Mouse (Mus musculus) CH12.LX (cell line): ENCODE results near the gene Ndufa4. TPM values are rescaled to one million over a fixed set of nuclear protein-coding genes. Genes with fewer than 3 reads are reported as not detected.

Experiments
- DNase-seq: peaks from one replicate; pipeline ENCODE4 v3.0.0-alpha.2; 2013; ENCODE audit errors: extremely low read depth
- H3K27ac ChIP-seq: 2 replicates; pipeline ENCODE4 v1.5.1; 2012; ENCODE audit warnings: low read depth, mild to moderate bottlenecking, control low read depth, moderate library complexity; ENCODE audit not compliant: insufficient read depth
- H3K27me3 ChIP-seq: replicated peaks from 2 replicates; pipeline ENCODE3; 2012; ENCODE audit warnings: inconsistent platforms
- H3K36me3 ChIP-seq, 2 experiments: replicated peaks in 1 of 2; 2 replicates each; pipeline versions ENCODE3 to v1.6.1; 2012; ENCODE audit warnings: inconsistent platforms in 1 of 2, low read length in 1 of 2, mild to moderate bottlenecking in 1 of 2, mixed read lengths in 1 of 2, moderate library complexity in 1 of 2; ENCODE audit not compliant: control insufficient read depth in 1 of 2, insufficient read depth in 1 of 2
- H3K4me1 ChIP-seq, 2 experiments: 2 replicates each; pipeline ENCODE4 v1.6.1; 2012; ENCODE audit warnings: inconsistent platforms in 1 of 2, moderate library complexity in 1 of 2; ENCODE audit not compliant: insufficient read depth in 2 of 2, control insufficient read depth in 1 of 2
- H3K4me2 ChIP-seq: 2 replicates; pipeline ENCODE4 v1.6.1; 2012; ENCODE audit warnings: low read depth, mild to moderate bottlenecking, control low read depth; ENCODE audit not compliant: poor library complexity, insufficient read depth, severe bottlenecking
- H3K4me3 ChIP-seq, 3 experiments: fragments of 150-350 bp in 1 of 3; sonication (generic) in 1 of 3; replicated peaks in 1 of 3; 2 replicates each; pipeline versions ENCODE3 to v1.5.1; 2011 to 2012; ENCODE audit warnings: low read depth in 2 of 3, low read length in 2 of 3, mild to moderate bottlenecking in 2 of 3, moderate library complexity in 2 of 3, control low read depth in 1 of 3, improper control_type of control experiment in 1 of 3, inconsistent platforms in 1 of 3, mixed read lengths in 1 of 3; ENCODE audit not compliant: poor library complexity in 1 of 3
- H3K79me2 ChIP-seq: replicated peaks from 2 replicates; pipeline ENCODE4 v1.6.1; 2012; ENCODE audit warnings: mild to moderate bottlenecking, moderate library complexity; ENCODE audit not compliant: control insufficient read depth, poor library complexity, insufficient read depth, severe bottlenecking; ENCODE audit errors: extremely low read depth
- H3K9ac ChIP-seq: 2 replicates; pipeline ENCODE4 v1.6.1; 2012; ENCODE audit warnings: low read depth, mild to moderate bottlenecking, control low read depth, moderate library complexity; ENCODE audit not compliant: insufficient read depth
- H3K9me3 ChIP-seq: replicated peaks from 2 replicates; pipeline ENCODE3; 2012; ENCODE audit warnings: low read length, inconsistent platforms, mixed read lengths
- CHD2 ChIP-seq: IDR thresholded peaks from 2 replicates; pipeline ENCODE4 v1.6.1; 2011; ENCODE audit warnings: low read length, improper control_type of control experiment
- ELF1 ChIP-seq: IDR thresholded peaks from 2 replicates; pipeline ENCODE4 v1.6.1; 2014; ENCODE audit warnings: low read depth, mild to moderate bottlenecking, inconsistent platforms, low read length, improper control_type of control experiment
- GABPA ChIP-seq: IDR thresholded peaks from 2 replicates; pipeline ENCODE4 v1.6.1; 2012; ENCODE audit warnings: low read depth, low read length, improper control_type of control experiment, inconsistent platforms; ENCODE audit not compliant: insufficient replicate concordance
- IRF4 ChIP-seq: IDR thresholded peaks from 2 replicates; pipeline ENCODE4 v1.6.1; 2014; ENCODE audit warnings: low read depth, mild to moderate bottlenecking, inconsistent platforms, low read length, improper control_type of control experiment
- JUN ChIP-seq: IDR thresholded peaks from 2 replicates; pipeline ENCODE4 v1.6.1; 2011; ENCODE audit warnings: low read depth, mild to moderate bottlenecking, low read length, improper control_type of control experiment, moderate library complexity; ENCODE audit not compliant: insufficient read depth
- JUND ChIP-seq: conservative IDR thresholded peaks from 2 replicates; pipeline ENCODE4 v1.6.1; 2011; ENCODE audit warnings: low read depth, low read length, improper control_type of control experiment
- KAT2A ChIP-seq: IDR thresholded peaks from 2 replicates; pipeline ENCODE4 v1.6.1; 2012; ENCODE audit warnings: low read length, improper control_type of control experiment, inconsistent platforms; ENCODE audit not compliant: insufficient replicate concordance
- MEF2A ChIP-seq: IDR thresholded peaks from 2 replicates; pipeline ENCODE4 v1.6.1; 2014; ENCODE audit warnings: low read depth, mild to moderate bottlenecking, inconsistent platforms, low read length, improper control_type of control experiment, borderline replicate concordance
- MXI1 ChIP-seq: IDR thresholded peaks from 2 replicates; pipeline ENCODE4 v1.6.1; 2011; ENCODE audit warnings: mild to moderate bottlenecking, low read depth, low read length, improper control_type of control experiment
- MYC ChIP-seq: IDR thresholded peaks from 2 replicates; pipeline ENCODE4 v1.6.1; 2011; ENCODE audit warnings: low read depth, mild to moderate bottlenecking, improper control_type of control experiment, low read length
- NELFE ChIP-seq: IDR thresholded peaks from 2 replicates; pipeline ENCODE4 v1.6.1; 2011; ENCODE audit warnings: low read depth, low read length, improper control_type of control experiment
- NRF1 ChIP-seq: IDR thresholded peaks from 2 replicates; pipeline ENCODE4 v1.6.1; 2014; ENCODE audit warnings: low read depth, mild to moderate bottlenecking, inconsistent platforms, low read length, improper control_type of control experiment, moderate library complexity
- PAX5 ChIP-seq: IDR thresholded peaks from 2 replicates; pipeline ENCODE4 v1.6.1; 2012; ENCODE audit warnings: low read length, inconsistent platforms, mixed read lengths
- TCF12 ChIP-seq: IDR thresholded peaks from 2 replicates; pipeline ENCODE4 v1.6.1; 2014; ENCODE audit warnings: low read depth, mild to moderate bottlenecking, inconsistent platforms, low read length, improper control_type of control experiment
- UBTF ChIP-seq: IDR thresholded peaks from 2 replicates; pipeline ENCODE4 v1.6.1; 2012; ENCODE audit warnings: low read depth, mild to moderate bottlenecking, inconsistent platforms, low read length, improper control_type of control experiment, moderate library complexity
- USF1 ChIP-seq: IDR thresholded peaks from 2 replicates; pipeline ENCODE4 v1.6.1; 2014; ENCODE audit warnings: low read depth, mild to moderate bottlenecking, inconsistent platforms, low read length, improper control_type of control experiment
- USF2 ChIP-seq: conservative IDR thresholded peaks from 2 replicates; pipeline ENCODE4 v1.6.1; 2011; ENCODE audit warnings: low read depth, low read length, improper control_type of control experiment
- ZC3H11A ChIP-seq: IDR thresholded peaks from 2 replicates; pipeline ENCODE4 v1.6.1; 2012; ENCODE audit warnings: low read depth, mild to moderate bottlenecking, inconsistent platforms, low read length, improper control_type of control experiment
- dilution Hi-C: fragments of 300-500 bp; cut with MboI; formaldehyde crosslinking; loops from 2 replicates; pipeline ENCODE4 v1.14.3; 2020; ENCODE audit warnings: low sequenced_read_pairs; ENCODE audit not compliant: extremely low pct_unique_long_range_greater_than_20kb, extremely low pct_ligation_motif_present
- in situ Hi-C: fragments of 300-500 bp; cut with MboI; formaldehyde crosslinking; loops from 3 replicates; pipeline ENCODE4 v1.14.3; 2019; ENCODE audit warnings: low sequenced_read_pairs, low pct_ligation_motif_present, low pct_unique_long_range_greater_than_20kb, mixed read lengths
- polyA plus RNA-seq: library from polyadenylated mRNA; unstranded; fragments of >175 nt; gene quantifications from 2 replicates; pipeline ENCODE4 v1.2.1, GENCODE M21; 2012; ENCODE audit warnings: low read depth; ENCODE audit not compliant: insufficient read length
- total RNA-seq, 2 experiments: library from RNA; depleted of rRNA; stranded (reverse); fragments of 300-350 nt in 1 of 2; fragments of >200 nt in 1 of 2; gene quantifications; 2 replicates each; pipeline ENCODE4 v1.2.3; 2012 to 2014

Ndufa4 gene
- total and polyA plus RNA-seq, 3 experiments, result 381 to 887 (median 490) TPM

GRCm38 (mm10) chr6:11927485-11927884, 20.2 kb upstream of the Ndufa4 start:
- in situ Hi-C loops, result no loop called here
- peaks cover 12% of the 10 kb centered on the region for H3K79me2 ChIP-seq
- no peaks in the 10 kb centered on the region for H3K27me3 ChIP-seq
- H3K4me2 ChIP-seq, result no peak overlapping the region; the same call in 1 of the 2 replicates
- H3K4me1 ChIP-seq, result peaks cover 0 to 15% of the 10 kb centered on the region in 2 experiments; a peak in 2 of 4 replicates
- dilution Hi-C loops, result no loop called here
- H3K9me3 ChIP-seq, result peaks cover 2% of the 10 kb centered on the region
- TF ChIP-seq JUND (no peak), USF1 (no peak)
- DNase-seq, result no peak
- H3K27ac ChIP-seq, result no peak overlapping the region
- H3K9ac ChIP-seq, result no peak overlapping the region
- H3K36me3 ChIP-seq, result peaks cover 5 to 21% of the 10 kb centered on the region in 2 experiments
- H3K4me3 ChIP-seq, result no peak overlapping the region

GRCm38 (mm10) chr6:11926082-11926595, 18.8 kb upstream of the Ndufa4 start:
- peak; percentile 34 for DNase-seq
- dilution Hi-C loops (no loop called here), in situ Hi-C loops (no loop called here)
- Histone ChIP-seq H3K4me3 (peak overlapping the region; percentile 83 to 95 (median 85)), H3K4me1 (peaks cover 0 to 15% of the 10 kb centered on the region in 2 experiments; a peak in 2 of 4 replicates), H3K36me3 (peaks cover 3 to 19% of the 10 kb centered on the region in 2 experiments), H3K9ac (peak overlapping the region; percentile 98), H3K27me3 (no peaks in the 10 kb centered on the region), H3K27ac (peak overlapping the region; percentile 42; the same call in 1 of the 2 replicates), H3K4me2 (peak overlapping the region; percentile 79), H3K79me2 (peaks cover 9% of the 10 kb centered on the region), H3K9me3 (peaks cover 2% of the 10 kb centered on the region)
- TF ChIP-seq USF2 (no peak), GABPA (no peak), IRF4 (no peak), NELFE (no peak), ZC3H11A (no peak), CHD2 (no peak), NRF1 (no peak), ELF1 (no peak), PAX5 (no peak), TCF12 (no peak; the same call in 1 of the 2 replicates), MXI1 (no peak), JUND (no peak), JUN (no peak), UBTF (no peak), KAT2A (no peak), MEF2A (no peak), MYC (no peak)
